ENCODE assay signal across 16 mouse cellular contexts in genomic region chr9:120874416-120874976, GRCm38 (mm10).
"Had no signal": no experiment of that assay in that cellular context is flagged by ENCODE, and none has a peak within 500 bp of the region (broad histone marks: within the 10 kb centered on the region; RNA-seq: fewer than 3 reads in every experiment).

No protein-coding gene starts in this region.

- H3K9me3 ChIP-seq: neural tube, embryonic 13.5 days; neural tube, embryonic 15.5 days; stomach, embryonic 15.5 days had no signal

- DNase-seq: retina, postnatal 1 day; right cerebral cortex, adult 18-20 months; right cerebral cortex, postnatal 14 days; right cerebral cortex, postnatal 25 days; right cerebral cortex, postnatal 4 days; spleen, adult 18-20 months; thymus, adult 18-20 months; thymus, adult 2 months; thymus, postnatal 14 days; thymus, postnatal 25 days; thymus, postnatal 36 days; thymus, postnatal 4 days had no signal

- H3K36me3 ChIP-seq: neural tube, embryonic 13.5 days; neural tube, embryonic 15.5 days; stomach, embryonic 15.5 days had no signal

- H3K27ac ChIP-seq: neural tube, embryonic 13.5 days; neural tube, embryonic 15.5 days; stomach, embryonic 15.5 days; stomach, postnatal 0 days had no signal

- H3K27me3 ChIP-seq: neural tube, embryonic 13.5 days; neural tube, embryonic 15.5 days; stomach, embryonic 15.5 days had no signal

- H3K9ac ChIP-seq: neural tube, embryonic 13.5 days; neural tube, embryonic 15.5 days; stomach, embryonic 15.5 days had no signal

- H3K4me3 ChIP-seq: neural tube, embryonic 13.5 days; neural tube, embryonic 15.5 days; stomach, embryonic 15.5 days had no signal
